Mouse (Mus musculus) cerebellum, adult 8-10 months (tissue): ENCODE data around the gene Gls.

Experiments
- DNase-seq: peaks from one replicate; pipeline ENCODE4 v3.0.0; 2022

Gls gene

GRCm38 (mm10) chr1:52152936-52153335 lies 80.1 kb downstream of the Gls start:
- no peak for DNase-seq

GRCm38 (mm10) chr1:52152369-52152768 lies 80.7 kb downstream of the Gls start:
- no peak for DNase-seq

GRCm38 (mm10) chr1:52151166-52151565 lies 81.9 kb downstream of the Gls start:
- DNase-seq: no peak

- DNase-seq: peak; percentile 43
Measured at GRCm38 (mm10) chr1:52150676-52151075, 82.4 kb downstream of the Gls start.

GRCm38 (mm10) chr1:52149934-52150346 lies 83.1 kb downstream of the Gls start:
- peak; percentile 82 for DNase-seq

- DNase-seq: no peak
Measured at GRCm38 (mm10) chr1:52148696-52149095, 84.3 kb downstream of the Gls start.

DNA sequence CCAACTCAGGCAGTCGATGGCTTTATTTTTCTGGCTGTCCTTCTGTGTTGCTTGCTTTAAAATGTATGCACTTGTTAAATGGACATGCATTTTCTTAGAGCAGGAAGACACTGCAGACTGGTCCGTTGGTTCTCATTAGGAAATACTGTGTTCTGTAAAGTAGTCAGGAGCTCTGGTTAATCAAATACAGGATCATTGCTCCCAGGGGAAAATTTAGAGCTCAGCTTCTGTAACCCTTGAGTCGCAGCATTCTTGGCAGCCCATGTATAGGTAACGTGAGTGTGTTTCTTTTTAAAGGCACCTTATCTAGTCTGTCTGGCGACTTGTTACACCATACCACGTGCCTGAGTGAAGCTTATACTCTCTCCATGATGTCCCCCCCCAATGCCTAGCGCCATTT lies 84.9 kb downstream of the Gls start:
- DNase-seq: no peak

GRCm38 (mm10) chr1:52147431-52147830 lies 85.6 kb downstream of the Gls start:
- no peak for DNase-seq

DNA sequence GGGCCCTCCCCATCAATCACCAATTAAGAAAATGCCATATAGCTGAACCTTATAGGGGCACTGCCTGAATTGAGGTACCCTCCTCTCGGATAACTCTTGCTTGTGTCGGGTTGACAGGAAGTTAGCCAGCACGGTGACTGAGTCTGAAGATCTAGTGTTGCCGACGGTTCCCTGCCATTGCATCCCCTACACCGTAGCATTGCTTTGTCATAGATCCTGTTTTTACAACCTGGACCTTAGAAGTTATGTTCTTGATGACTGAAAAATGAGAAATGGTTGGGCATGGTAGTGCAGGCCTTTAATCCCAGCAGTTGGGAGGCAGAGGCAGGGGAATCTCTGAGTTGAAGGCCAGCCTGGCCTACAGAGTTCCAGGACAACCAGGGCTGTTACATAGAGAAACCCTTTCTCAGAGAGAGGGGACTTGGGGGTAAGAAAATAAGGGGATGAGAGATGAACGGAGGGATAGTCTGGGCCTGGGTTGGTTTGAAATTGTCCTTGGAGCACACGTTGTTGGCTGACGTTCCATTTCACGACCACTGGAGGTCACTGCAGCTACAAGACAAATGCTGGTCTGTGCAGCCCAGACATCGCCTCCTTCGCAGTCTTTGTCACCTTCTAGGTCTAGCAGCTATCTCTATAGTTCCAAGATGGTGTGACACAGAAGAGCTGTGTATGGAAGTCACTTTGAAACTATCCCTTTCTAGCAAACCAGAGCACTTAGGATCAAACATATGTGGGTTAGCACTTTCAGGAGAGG lies 86.6 kb downstream of the Gls start:
- peak; percentile 71 for DNase-seq

DNA sequence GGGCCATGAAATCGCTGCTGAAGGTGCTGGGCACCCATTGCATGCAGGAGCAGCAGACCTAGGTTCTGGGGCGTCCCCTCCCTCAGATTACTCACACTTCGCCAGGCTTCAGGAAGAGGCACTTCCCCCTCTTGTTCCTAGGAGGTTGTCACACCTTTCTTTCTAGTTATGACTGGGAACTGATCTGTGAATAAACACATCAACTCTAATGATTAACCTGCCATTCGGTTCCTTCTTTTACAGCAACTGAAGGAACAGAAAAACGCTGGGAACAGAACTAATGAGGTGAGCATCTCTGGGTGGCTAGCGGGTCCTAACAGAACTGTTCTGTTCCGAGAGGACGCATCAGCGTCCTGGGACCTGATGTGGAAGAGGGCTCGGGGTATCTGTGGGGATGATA lies 88.1 kb downstream of the Gls start:
- DNase-seq: no peak

GRCm38 (mm10) chr1:52143596-52144156 lies 89.4 kb downstream of the Gls start:
- DNase-seq: no peak

DNA sequence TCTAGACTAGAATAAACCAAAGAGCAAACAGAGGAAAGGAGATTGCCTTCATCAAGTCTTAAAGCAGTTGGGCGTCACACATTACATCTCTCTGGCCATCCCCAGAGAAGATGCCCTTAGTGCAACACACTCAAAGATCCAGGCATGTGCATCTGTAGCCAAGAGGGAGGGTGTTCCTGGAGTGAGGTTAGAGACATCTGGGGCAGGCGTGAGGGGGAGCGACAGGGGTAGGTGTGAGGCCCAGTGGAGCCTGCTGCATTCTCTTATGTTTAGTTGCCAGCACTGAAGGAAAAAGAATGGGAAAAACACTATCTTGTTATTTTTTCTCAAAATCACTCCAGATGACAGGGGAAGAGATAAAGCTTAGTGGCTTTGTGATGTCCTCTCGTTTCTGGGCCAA lies 89.8 kb downstream of the Gls start:
- no peak for DNase-seq

DNA sequence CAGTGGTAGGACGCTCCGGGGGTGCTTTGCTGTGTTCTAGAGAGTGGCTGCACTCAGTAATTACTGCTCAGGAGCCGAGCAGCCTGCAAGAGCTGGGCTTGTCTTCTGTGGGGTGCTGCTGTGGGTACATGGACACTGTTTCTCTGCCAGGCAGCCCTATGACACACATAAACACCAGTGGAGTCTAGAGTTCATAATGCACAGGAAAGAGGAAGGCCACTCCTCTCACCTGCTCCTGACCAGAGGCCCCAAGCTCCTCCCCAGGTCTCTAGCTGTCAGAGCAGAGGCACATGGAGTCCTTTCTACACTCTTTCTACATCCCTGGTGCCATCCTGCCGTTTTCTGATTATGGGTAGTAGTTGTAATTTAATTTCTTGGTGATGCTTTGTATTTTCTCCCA lies 90.9 kb downstream of the Gls start:
- DNase-seq: no peak

GRCm38 (mm10) chr1:52141482-52141881 lies 91.5 kb downstream of the Gls start:
- no peak for DNase-seq

- no peak for DNase-seq
Measured at GRCm38 (mm10) chr1:52140534-52140933, 92.5 kb downstream of the Gls start.

GRCm38 (mm10) chr1:52137292-52137691 lies 95.7 kb downstream of the Gls start:
- no peak for DNase-seq

DNA sequence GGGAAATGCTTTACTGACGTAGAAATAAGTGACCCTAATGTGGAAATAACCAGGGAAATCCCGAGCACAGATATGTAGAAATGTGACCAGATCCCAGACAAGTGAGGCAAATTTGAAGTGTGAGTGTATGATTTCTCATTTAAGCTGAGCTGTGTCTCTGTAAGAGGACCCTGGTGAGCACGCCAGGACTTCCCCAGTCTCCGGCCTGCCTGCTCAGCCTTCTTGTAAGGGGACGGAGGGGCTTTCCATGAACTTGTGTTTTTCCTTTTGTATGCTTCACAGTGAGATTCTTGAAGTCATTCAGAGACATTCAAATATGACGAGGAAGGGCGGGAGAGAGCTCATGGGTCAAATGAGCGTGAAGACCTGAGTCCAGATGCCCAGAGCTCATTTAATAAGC lies 99.8 kb downstream of the Gls start:
- DNase-seq: no peak

GRCm38 (mm10) chr1:52131787-52132377 lies 101.2 kb downstream of the Gls start:
- DNase-seq: no peak

GRCm38 (mm10) chr1:52129794-52130193 lies 103.2 kb downstream of the Gls start:
- no peak for DNase-seq

DNA sequence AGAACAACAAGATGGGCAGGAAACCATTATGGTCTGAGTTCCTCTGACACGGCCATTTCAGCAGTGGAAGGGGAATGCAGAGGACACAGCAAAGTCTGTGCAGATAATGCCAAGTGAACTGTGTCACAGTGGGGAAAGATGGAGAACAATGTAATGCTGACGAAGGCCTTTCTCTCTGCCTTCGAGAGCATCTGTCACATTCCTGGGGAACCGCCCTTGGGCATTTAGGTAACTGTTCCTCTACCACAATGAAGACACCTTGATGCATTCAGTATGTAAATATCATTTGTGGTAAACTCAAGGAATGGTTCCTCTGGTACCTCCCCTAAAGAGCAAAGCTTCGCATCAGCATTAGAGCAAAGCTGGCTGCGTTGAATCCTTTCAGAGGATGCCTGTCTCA lies 105.7 kb downstream of the Gls start:
- DNase-seq: no peak

GRCm38 (mm10) chr1:52124818-52125217 lies 108.2 kb downstream of the Gls start:
- DNase-seq: no peak

DNA sequence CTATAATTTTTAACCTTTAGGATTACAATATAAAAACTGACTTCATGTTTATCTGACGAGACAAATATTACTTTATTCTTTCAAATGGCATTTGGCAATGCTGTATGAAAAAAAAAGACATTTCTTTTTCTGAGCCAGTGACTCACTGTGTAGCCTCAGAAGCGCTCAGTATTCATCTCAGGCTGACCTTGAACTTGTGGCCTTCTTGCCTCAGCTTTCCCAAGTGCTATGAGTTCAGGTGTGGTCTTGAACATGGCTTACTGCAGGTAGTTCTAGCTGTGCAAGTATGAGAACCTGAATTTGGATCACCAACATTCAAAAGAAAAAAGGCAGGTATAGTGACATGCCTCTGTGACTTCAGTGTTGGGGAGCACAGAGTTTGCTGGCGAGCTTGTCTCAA lies 112.0 kb downstream of the Gls start:
- no peak for DNase-seq

DNA sequence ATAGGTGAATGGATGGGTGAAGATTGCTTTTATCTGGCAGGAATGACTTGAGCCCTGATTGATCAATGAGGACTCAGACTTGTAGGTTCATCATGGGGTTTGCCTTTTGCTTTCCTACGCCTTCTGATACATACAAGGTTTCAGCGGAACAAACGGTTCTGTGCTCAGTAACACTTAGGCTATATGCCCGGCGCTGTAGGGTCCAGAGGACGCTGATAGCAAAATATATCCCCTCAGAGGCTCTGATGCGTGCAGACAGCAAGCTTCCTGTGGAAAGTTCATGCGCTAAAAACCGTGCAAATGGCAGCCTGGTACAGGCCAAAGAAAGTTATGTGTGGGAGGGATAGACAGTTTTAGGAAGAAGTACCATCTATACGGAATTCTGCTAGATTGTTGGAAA lies 112.8 kb downstream of the Gls start:
- DNase-seq: no peak

DNA sequence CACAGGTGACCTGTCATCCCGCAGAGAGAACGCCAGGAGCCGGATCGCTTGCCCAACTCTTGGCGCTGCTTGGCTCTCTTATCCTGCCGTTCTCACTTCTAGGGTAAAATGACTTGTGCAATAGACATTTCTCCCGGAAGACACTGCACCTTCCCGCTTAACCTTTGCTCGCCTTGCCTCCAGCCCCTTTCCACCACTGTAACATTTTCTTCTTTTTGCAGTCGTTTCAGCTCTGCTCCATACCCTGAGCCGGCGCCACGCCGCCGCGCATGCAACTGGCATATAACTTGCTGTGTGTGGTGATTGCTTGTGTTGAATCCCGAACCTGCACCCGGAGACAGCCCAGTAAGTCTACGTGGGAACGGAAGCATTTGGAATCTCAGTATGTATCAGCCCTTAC lies 113.3 kb downstream of the Gls start:
- DNase-seq: no peak
